Mouse (Mus musculus) testis, postnatal 14 days (tissue): ENCODE measurements around the gene Ccdc134.

Experiments used
- DNase-seq: peaks from one replicate; pipeline ENCODE4 v3.0.0; 2021; ENCODE audit warnings: low spot score

Gene Ccdc134

DNA sequence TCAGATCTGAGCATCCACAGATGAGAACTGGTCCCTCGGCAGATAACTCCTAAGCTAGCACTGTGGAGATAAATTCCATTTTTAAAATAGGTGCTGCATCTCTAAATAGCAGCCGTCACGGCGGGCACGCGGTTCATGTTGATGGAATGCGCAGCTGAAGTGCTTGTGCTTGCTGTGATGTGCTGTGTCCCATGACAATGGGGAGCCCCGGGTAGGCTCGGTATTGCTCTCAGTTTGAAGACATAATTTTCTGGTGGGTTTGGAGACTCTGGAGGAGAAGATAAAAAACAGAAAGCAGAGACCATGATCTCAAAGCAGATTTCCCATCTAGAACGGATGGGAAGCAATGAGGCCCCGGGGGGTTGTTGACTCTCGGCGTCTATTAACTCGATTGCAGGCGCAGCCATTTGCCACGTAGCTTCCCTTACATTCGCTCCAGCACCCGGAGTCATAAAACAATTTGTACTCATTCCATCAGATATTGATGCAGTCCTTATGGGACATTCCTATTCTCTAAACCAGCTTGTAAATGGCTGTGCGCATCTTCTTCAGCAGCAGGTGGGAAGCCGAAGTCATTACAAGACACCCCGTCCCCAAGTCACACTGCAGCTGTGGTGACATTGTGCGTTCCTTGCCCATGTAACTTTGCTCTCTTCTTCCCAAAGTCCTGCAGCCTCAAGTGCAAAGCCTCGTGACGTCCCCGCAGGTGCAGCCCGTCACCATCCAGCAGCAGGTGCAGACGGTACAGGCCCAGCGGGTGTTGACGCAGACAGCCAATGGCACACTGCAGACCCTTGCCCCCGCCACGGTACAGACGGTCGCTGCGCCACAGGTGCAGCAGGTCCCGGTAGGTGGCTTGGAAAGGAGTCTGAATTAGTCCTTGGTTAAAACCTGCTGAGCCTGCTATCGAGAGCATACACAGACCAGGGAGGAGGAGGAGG lies 43.0 kb downstream of the Ccdc134 start:
- no peak for DNase-seq

DNA sequence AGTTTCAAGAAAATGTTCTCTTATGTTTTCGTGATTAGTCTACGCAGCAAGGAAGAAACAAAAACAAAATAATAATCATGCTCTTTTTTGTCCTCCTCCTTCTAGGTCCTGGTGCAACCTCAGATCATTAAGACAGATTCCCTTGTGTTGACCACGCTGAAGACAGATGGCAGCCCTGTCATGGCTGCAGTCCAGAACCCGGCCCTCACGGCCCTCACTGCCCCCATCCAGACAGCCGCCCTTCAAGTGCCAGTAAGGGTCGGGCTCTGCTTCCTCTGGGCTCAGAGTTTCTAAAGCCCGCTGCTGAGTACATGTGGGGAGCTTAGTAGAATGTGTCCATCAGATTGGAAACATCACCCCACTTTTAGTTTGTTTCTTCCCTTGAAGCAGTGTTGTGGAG lies 44.9 kb downstream of the Ccdc134 start:
- no peak for DNase-seq

DNA sequence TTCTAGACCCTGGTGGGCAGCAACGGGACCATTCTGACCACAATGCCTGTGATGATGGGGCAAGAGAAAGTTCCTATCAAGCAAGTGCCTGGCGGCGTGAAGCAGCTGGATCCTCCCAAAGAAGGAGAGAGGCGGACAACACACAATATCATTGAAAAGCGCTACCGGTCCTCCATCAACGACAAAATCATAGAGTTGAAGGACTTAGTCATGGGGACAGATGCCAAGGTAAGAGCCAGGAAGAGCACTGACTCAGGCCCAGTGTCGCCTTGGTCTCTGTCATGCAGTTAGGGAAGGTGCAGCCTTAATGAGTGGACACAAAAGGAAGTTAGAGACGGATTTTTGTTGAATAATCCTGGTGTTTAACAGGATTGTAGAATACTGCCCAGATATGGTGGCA lies 47.4 kb downstream of the Ccdc134 start:
- no peak for DNase-seq

DNA sequence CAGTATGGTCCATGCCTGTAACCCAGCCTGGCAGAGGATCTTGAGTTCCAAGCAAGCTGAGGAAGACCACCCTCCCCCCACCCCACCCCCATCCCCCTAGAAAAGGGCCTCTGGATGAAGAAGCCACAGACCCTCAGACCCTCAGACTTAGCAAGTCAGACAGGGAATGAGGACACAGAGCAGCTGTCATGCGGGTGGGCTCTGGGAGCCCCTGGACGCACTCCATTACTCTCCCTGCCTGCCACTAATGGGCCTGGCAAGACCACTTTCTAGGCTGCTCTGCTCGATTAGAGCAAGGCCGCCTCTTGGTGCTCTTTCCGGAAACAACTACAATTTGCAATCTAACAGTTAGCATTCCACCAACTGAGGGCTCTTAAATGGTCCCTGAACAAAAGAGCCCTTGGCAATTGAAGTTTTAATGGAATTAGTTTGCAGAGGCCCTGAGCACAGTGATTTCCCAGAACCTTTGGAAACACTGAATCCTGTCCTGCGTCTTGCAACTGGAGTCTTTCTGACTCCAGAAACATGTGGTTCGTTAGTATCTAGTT lies 50.1 kb downstream of the Ccdc134 start:
- DNase-seq: no peak

DNA sequence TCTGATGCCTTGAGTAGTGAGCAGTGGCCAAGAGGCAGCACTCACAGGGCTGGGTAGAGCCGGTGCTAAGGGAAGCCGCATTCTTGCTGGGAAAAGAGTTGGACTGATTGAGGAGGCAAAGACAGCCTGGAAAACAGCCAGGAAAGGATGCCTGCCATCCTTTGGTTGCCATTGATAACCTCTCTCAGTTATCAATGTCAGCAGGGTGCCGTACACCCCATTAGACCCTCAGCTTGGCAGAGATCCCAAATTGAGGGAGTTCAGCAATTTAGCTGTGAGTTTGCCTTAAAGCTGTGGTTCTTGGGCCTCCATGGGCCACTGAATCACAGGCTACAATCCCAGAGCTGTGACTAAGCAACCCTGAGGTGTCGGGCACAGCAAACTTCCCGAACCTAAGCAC lies 53.4 kb downstream of the Ccdc134 start:
- no peak for DNase-seq

DNA sequence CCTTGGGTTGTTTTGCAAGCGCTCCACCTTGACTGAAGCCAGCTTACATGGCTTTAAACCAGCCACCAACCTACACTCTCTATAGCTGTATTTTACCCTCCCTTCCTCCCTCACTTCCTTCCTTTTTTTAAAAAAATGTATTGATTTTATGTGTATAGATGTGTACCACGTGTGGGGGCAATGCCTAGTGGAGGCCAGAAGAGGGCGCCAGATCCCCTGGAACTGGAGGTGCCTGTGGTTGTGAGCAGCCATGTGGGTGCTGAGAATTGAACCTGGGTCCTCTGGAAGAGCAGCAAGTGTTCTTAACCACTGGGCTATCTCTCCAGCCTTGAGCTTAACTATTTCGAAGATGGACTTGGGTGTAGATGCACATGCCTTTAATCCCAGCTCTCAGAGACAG lies 54.6 kb downstream of the Ccdc134 start:
- no peak for DNase-seq

DNA sequence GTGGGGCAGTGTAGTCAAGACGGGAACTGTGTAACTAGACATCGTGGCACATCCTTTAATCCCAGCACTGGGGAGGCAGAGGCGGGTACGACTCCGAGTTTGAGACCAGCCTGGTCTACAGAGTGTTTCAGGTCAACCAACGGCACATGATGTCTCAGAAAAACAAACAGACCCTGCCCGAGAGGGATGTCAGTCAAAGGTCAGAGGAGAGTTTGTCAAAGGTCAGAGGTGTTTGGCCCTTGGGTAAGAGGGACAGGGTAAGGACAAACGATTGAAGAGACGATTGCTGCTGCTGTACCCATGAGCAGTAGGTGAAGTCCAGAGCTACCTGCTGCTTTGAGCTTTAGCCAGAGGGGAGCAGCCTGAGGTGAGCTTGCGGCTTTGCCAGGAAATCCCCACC lies 55.9 kb downstream of the Ccdc134 start:
- DNase-seq: no peak

DNA sequence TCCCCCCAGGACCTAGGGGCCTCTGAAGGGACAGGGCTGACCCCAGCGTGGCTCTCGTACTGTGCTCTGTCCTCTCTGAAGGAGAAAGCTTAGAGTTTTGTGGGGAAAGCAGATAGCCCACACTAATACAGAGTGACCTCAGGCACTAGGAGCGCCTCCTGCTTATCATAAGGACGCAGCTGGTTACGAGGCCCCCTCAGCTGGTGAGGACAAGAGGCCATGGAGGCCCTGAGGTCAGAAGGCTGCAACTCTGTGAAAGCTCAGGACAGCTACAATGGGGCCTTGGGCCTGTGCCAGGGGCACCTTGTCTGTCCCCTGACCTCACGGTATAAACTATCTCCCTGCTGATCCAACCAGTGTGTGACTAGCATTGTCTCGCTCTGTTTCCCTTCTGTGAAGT lies 56.5 kb downstream of the Ccdc134 start:
- no peak for DNase-seq

DNA sequence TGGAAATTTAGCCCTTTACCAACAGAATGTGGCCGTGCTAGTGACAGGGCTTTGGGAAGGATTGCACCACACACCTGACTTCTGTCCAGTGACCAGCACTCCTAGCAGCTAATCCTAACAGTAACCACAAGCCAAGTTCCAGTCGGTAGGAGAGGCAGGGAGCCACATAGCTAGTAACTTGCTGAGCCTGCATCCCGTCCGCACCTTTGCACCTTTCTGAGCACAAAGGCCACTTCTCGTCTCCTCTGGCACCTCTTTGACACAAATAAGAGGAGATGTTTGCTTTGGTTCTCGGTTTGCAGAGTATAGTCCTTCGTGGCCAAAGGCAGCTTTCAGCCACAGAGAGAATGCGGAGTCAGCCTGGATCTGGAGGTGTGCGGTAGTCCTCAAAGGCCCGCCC lies 56.9 kb downstream of the Ccdc134 start:
- DNase-seq: no peak

DNA sequence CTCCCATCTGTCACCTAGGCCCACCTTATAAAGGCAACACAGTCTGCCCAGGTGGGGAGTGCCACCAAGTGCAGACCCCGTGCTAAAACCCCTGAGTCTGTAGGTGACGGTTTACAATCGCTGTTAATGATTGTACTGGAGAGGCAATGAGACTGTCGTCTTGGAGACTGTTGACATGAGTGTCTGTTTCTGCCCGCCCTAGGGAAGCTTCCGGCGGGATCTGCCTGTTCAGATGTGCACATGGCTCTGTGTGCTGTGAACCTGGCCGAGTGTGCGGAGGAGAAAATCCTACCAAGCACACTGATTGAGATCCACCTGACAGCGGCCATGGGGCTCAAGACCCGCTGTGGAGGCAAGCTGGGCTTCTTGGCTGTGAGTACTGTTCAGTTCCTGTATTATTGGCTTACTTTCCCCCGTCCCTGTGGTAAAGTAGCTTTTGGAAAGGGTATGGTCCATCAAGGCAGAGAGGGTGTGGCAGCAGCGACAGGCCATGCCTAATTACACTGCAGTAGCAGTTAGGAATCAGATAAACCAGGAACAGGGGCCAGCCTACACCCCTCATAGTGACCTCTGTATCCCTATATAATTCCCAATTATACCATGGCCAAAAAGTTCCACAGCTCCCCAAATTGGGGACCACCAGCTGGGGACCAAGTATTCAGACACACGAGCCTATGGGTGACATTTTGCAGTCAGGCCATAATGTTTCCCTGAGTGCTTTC lies 57.5 kb downstream of the Ccdc134 start:
- DNase-seq: no peak

DNA sequence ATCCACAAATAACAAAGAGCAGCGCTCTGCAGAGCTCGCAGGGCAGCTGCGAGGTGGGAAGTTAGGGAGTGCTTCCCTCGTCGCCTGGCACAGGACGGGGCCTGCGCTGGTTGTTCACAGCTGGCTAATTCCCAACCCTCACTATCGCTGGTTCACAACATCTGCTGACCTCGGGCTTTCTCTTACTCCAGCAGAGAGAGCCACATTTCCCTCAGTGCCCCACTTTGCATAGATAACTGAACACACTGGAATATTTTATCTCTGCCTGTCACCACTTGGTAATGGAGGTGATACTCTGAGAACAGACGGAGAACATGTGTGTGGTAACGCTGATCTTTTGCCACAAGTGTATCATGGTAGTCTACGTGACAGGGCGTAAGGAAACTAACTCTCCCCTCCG lies 58.4 kb downstream of the Ccdc134 start:
- no peak for DNase-seq

DNA sequence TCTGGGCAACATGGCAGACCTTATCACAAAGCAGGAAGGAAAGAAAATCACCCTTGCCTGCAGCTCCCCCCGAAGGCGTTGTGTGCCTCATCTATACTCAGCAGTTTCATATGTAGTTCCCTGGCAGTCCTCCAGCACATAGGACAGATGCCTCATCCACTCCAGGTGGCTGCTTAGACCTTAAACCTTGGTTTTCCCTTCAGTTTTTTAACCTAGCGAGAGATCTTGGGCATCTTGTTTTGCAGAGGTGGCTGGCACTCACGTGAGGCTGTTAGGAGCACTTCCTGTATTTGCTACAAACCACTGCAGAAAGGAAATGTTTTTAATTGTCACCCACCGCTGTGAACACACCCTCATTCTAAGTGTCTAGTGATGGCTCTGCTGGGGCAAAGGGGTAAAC lies 59.2 kb downstream of the Ccdc134 start:
- no peak for DNase-seq

DNA sequence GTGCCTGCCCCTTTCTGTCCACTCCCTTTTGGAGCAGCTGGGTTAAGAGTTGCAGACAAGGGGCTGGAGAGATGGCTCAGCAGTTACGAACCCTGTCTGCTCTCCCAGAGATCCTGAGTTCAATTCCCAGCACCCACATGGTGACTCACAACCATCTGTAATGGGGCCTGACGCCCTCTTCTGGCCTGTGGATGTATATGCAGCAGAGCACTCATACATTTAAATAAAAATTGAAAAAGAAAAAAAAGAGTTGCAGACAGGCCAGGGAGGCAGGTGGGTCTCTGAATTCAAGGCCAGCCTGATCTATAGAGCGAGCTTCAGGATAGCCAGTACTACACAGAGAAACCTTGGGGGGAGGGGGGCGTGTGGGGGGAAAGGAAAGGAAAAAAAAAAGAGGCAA lies 59.7 kb downstream of the Ccdc134 start:
- DNase-seq: no peak

DNA sequence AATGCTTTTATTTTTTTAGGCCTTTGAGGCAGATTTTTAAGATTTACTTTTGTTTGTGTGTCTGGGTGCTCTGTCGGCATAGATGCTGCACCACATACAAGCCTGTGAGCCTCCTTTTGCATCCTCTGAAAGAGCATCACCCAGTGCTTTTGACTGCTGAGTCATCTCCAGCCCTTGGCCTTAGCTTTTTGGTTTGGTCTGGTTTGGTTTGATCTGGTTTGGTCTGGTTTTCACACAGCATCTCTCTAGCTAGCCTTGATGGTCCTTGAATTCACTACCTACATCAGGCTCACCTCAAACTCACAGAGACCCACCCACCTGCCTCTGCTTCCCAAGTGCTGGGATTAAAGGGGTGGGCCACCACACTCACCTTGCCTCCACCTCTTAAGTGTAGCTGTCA lies 60.2 kb downstream of the Ccdc134 start:
- no peak for DNase-seq

DNA sequence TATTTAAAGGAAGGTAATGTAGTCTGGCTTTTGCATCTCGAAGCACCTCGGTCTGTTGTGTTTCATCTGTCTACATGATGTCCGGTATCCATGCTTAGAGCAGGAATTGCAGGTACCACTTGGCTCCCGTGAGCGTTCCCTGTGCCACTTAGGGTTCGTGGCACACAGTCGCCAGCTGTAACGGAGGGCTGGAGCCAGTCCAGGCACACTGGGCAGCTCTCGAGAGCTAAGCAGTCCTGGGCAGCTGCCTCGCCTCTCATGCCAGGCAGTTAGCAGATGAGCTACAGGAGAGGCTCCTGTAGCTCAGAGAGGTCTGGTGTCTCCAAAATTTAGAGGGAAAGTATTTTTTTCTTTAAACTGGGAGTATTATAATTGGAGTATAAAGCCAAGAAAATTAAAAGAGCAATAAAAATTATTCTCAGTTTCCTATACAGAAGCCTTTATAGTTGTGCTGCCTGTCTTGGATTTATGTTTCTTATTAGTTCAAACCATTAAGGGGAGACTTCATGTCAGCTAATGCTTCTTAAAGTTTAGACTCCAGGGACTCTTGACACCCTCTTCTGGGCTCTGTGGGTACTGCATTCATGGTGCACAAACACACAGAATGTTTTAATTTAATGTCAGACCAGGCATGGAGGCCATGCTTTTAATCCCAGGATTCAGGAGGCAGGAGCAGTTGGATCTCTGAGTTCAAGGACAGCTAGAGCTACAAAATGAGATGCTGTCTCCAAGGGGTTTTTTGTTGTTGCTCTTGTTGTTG lies 60.9 kb downstream of the Ccdc134 start:
- DNase-seq: no peak
